Mouse (Mus musculus): ENCODE data around the gene Gapdhs. TPM values are rescaled to one million over a fixed set of nuclear protein-coding genes. Genes with fewer than 3 reads are reported as not detected.

The Gapdhs gene
- polyA plus RNA-seq, 1 experiment from 2014 or later: 1.5 TPM

Other genes starting within 250 kb of the Gapdhs start
- gene Arhgap33, start 208.6 kb downstream of the Gapdhs start, polyA plus RNA-seq (2014; fragmentation: Nextera tagmentation; extraction: Ambion mirVana): 66.0 and 72.7 TPM in 2 replicates
- gene Hspb6, start 191.5 kb downstream of the Gapdhs start, polyA plus RNA-seq (2014; fragmentation: Nextera tagmentation; extraction: Ambion mirVana): 5.5 and 7.4 TPM in 2 replicates
- 20.0 and 23.6 TPM in 2 replicates for gene Proser3, start 191.4 kb downstream of the Gapdhs start, polyA plus RNA-seq (2014; fragmentation: Nextera tagmentation; extraction: Ambion mirVana)
- gene Lin37, start 183.8 kb downstream of the Gapdhs start, polyA plus RNA-seq (2014; fragmentation: Nextera tagmentation; extraction: Ambion mirVana): 45.7 and 50.2 TPM in 2 replicates
- gene U2af1l4, start 180.4 kb downstream of the Gapdhs start, polyA plus RNA-seq (2014; fragmentation: Nextera tagmentation; extraction: Ambion mirVana): 89.2 and 97.5 TPM in 2 replicates
- 12.1 and 13.6 TPM in 2 replicates for gene Gm49396, start 180.3 kb downstream of the Gapdhs start, polyA plus RNA-seq (2014; fragmentation: Nextera tagmentation; extraction: Ambion mirVana)
- 96.1 and 99.3 TPM in 2 replicates for gene Psenen, start 180.1 kb downstream of the Gapdhs start, polyA plus RNA-seq (2014; fragmentation: Nextera tagmentation; extraction: Ambion mirVana)
- 4.7 and 6.0 TPM in 2 replicates for gene Igflr1, start 178.3 kb downstream of the Gapdhs start, polyA plus RNA-seq (2014; fragmentation: Nextera tagmentation; extraction: Ambion mirVana)
- gene Kmt2b, start 155.0 kb downstream of the Gapdhs start, polyA plus RNA-seq (2014; fragmentation: Nextera tagmentation; extraction: Ambion mirVana): 14.3 TPM in 2 replicates
- 0.15 and 0.31 TPM in 2 replicates for gene Zbtb32, start 144.8 kb downstream of the Gapdhs start, polyA plus RNA-seq (2014; fragmentation: Nextera tagmentation; extraction: Ambion mirVana)
- gene Upk1a, start 130.8 kb downstream of the Gapdhs start, polyA plus RNA-seq (2014; fragmentation: Nextera tagmentation; extraction: Ambion mirVana): 0.31 and 0.73 TPM in 2 replicates
- 700 and 735 TPM in 2 replicates for gene Cox6b1, start 117.5 kb downstream of the Gapdhs start, polyA plus RNA-seq (2014; fragmentation: Nextera tagmentation; extraction: Ambion mirVana)
- gene Etv2, start 107.8 kb downstream of the Gapdhs start, polyA plus RNA-seq (2014; fragmentation: Nextera tagmentation; extraction: Ambion mirVana): not detected in 2 replicates
- gene Rbm42, start 93.4 kb downstream of the Gapdhs start, polyA plus RNA-seq (2014; fragmentation: Nextera tagmentation; extraction: Ambion mirVana): 131 and 138 TPM in 2 replicates
- 68.9 and 76.6 TPM in 2 replicates for gene Haus5, start 78.7 kb downstream of the Gapdhs start, polyA plus RNA-seq (2014; fragmentation: Nextera tagmentation; extraction: Ambion mirVana)
- gene Pmis2, start 72.1 kb downstream of the Gapdhs start, polyA plus RNA-seq (2014; fragmentation: Nextera tagmentation; extraction: Ambion mirVana): not detected in 2 replicates
- not detected in 2 replicates for gene 2200002J24Rik, start 44.8 kb downstream of the Gapdhs start, polyA plus RNA-seq (2014; fragmentation: Nextera tagmentation; extraction: Ambion mirVana)
- gene Atp4a, start 31.5 kb downstream of the Gapdhs start, polyA plus RNA-seq (2014; fragmentation: Nextera tagmentation; extraction: Ambion mirVana): 0.72 and 1.7 TPM in 2 replicates
- gene Tmem147, start 14.1 kb downstream of the Gapdhs start, polyA plus RNA-seq (2014; fragmentation: Nextera tagmentation; extraction: Ambion mirVana): 133 and 153 TPM in 2 replicates
- 0.27 and 1.8 TPM in 2 replicates for gene Sbsn, start 7.8 kb upstream of the Gapdhs start, polyA plus RNA-seq (2014; fragmentation: Nextera tagmentation; extraction: Ambion mirVana)
- gene Dmkn, start 20.1 kb upstream of the Gapdhs start, polyA plus RNA-seq (2014; fragmentation: Nextera tagmentation; extraction: Ambion mirVana): not detected in 2 replicates
- gene Krtdap, start 44.2 kb upstream of the Gapdhs start, polyA plus RNA-seq (2014; fragmentation: Nextera tagmentation; extraction: Ambion mirVana): not detected in 2 replicates
- not detected in 2 replicates for gene Ffar2, start 80.1 kb upstream of the Gapdhs start, polyA plus RNA-seq (2014; fragmentation: Nextera tagmentation; extraction: Ambion mirVana)
- not detected in 2 replicates for gene Ffar3, start 112.5 kb upstream of the Gapdhs start, polyA plus RNA-seq (2014; fragmentation: Nextera tagmentation; extraction: Ambion mirVana)
- not detected in 2 replicates for gene Ffar1, start 117.9 kb upstream of the Gapdhs start, polyA plus RNA-seq (2014; fragmentation: Nextera tagmentation; extraction: Ambion mirVana)
- gene Cd22, start 136.7 kb upstream of the Gapdhs start, polyA plus RNA-seq (2014; fragmentation: Nextera tagmentation; extraction: Ambion mirVana): not detected in 2 replicates
- 0.11 and 0.20 TPM in 2 replicates for gene Mag, start 171.2 kb upstream of the Gapdhs start, polyA plus RNA-seq (2014; fragmentation: Nextera tagmentation; extraction: Ambion mirVana)
- not detected in 2 replicates for gene Hamp2, start 181.0 kb upstream of the Gapdhs start, polyA plus RNA-seq (2014; fragmentation: Nextera tagmentation; extraction: Ambion mirVana)
- gene Hamp, start 200.4 kb upstream of the Gapdhs start, polyA plus RNA-seq (2014; fragmentation: Nextera tagmentation; extraction: Ambion mirVana): not detected in 2 replicates
- gene Usf2, start 213.1 kb upstream of the Gapdhs start, polyA plus RNA-seq (2014; fragmentation: Nextera tagmentation; extraction: Ambion mirVana): 28.4 and 29.3 TPM in 2 replicates
- gene Lsr, start 229.8 kb upstream of the Gapdhs start, polyA plus RNA-seq (2014; fragmentation: Nextera tagmentation; extraction: Ambion mirVana): 30.8 and 32.5 TPM in 2 replicates
- gene Fam187b, start 230.1 kb upstream of the Gapdhs start, polyA plus RNA-seq (2014; fragmentation: Nextera tagmentation; extraction: Ambion mirVana): 0.81 and 1.3 TPM in 2 replicates